Mouse (Mus musculus) spleen, embryonic (tissue): ENCODE measurements around the gene Ptrh2.

ENCODE experiments used
- CTCF ChIA-PET: fragments of 350-600 bp; sonication (Branson Sonifier 250); formaldehyde crosslinking; loops from one replicate; lab custom pipeline; 2022; lab: Charles Lee

Ptrh2 gene

GRCm38 (mm10) chr11:86667553-86667952, 16.2 kb upstream of the Ptrh2 start:
- CTCF ChIA-PET: interaction anchor here (0.6 kb wide), 1 partner anchor 456 kb away, joined by 4 read pairs; no protein-coding TSS in a partner anchor

GRCm38 (mm10) chr11:86668169-86668568, 15.6 kb upstream of the Ptrh2 start:
- CTCF ChIA-PET: no interaction called here

GRCm38 (mm10) chr11:86671041-86671675, 12.6 kb upstream of the Ptrh2 start:
- CTCF ChIA-PET: no interaction called here

DNA sequence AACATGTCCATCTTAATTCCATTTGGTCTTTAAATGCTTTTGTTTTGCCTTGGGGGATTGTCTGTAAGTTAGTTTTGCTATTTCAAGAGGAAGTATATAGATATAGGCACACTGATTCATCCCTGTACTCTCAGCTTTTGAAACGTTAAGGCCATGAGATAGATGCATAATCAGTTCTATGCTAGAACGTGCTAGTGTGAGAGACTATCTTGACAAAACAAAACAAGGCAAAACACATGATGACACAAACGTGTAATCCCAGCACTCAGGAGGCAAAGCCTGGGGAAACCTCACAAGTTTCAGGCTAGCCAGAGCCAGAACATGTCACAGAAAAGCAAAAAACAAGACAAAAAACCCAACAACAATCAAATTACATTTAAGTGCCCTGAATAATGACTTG, 11.0 kb upstream of the Ptrh2 start:
- CTCF ChIA-PET: no interaction called here

DNA sequence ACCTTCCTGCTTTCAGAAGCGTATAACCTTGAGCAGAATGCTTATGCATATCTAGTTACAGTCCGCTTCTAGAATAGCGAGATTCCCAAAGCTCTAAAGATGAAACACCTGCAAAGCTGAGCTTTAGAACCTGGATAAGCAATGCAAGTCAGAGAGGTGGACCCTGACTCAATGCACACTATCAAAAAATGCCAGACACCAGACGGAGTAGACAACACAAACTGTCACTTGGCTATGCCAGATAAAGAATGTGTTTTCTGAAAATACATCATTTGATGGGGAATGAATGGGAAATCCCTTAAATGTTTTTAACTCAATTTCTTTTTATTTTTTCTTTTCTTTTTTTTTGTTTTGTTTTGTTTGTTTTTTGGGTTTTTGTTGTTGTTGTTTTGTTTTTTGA, 8.3 kb upstream of the Ptrh2 start:
- CTCF ChIA-PET: no interaction called here

GRCm38 (mm10) chr11:86678957-86679356, 4.8 kb upstream of the Ptrh2 start:
- CTCF ChIA-PET: interaction anchor here (0.6 kb wide), 1 partner anchor 1334 kb away, joined by 3 read pairs; no protein-coding TSS in a partner anchor

- CTCF ChIA-PET: no interaction called here
Measured at GRCm38 (mm10) chr11:86680729-86681128, 3.1 kb upstream of the Ptrh2 start.

DNA sequence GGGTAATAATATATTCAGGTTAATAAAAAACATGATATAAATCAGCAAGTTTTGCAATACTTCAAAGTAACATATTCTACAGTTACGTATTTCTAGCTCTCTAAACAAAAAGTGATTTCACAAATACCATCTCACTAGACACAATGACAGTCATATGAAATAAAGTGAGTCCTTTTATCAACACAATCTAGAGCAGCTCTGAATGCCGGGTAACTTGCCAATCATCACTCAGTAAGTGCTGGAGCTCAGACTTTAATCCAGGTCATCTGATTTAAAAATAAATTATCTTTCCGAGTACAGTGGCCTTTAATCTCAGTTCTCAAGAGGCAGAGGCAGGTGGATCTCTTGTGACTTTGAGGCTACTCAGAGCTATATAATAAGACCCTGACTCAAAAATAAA, 2.4 kb upstream of the Ptrh2 start:
- CTCF ChIA-PET: interaction anchor here (0.6 kb wide), 1 partner anchor 195 kb away, joined by 14 read pairs; no protein-coding TSS in a partner anchor

GRCm38 (mm10) chr11:86682861-86683260, 924 bp upstream of the Ptrh2 start:
- CTCF ChIA-PET: interaction anchor here (0.6 to 0.7 kb wide), 4 partner anchors 17 to 218 kb away, joined by 3 to 9 read pairs (median 3); no protein-coding TSS in a partner anchor

- CTCF ChIA-PET: interaction anchor here (0.5 to 1.2 kb wide), 4 partner anchors 55 to 124 kb away, joined by 3 to 7 read pairs (median 4); no protein-coding TSS in a partner anchor
Measured at GRCm38 (mm10) chr11:86684126-86685012, 584 bp downstream of the Ptrh2 start.

DNA sequence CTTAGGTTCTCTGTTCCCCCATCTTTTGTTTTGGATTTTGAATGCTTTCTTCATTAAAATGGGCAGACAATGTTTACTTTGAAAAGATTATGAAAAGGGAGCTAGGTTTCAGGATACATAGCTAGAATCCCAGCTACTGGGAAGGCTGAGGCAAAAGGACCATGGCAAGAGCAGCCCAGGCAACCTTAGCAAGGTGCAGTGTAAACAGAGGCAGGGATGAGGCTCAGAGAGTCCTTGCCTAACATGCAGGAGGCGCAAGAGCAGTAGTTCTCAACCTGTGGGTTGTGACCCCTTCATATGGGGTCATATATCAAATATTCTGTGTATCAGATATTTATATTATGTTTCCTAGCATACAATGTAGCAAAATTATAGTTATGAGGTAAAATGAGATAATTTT, 1.6 kb downstream of the Ptrh2 start:
- CTCF ChIA-PET: interaction anchor here (0.5 to 0.6 kb wide), 2 partner anchors 55 to 114 kb away, joined by 6 to 9 read pairs; no protein-coding TSS in a partner anchor

DNA sequence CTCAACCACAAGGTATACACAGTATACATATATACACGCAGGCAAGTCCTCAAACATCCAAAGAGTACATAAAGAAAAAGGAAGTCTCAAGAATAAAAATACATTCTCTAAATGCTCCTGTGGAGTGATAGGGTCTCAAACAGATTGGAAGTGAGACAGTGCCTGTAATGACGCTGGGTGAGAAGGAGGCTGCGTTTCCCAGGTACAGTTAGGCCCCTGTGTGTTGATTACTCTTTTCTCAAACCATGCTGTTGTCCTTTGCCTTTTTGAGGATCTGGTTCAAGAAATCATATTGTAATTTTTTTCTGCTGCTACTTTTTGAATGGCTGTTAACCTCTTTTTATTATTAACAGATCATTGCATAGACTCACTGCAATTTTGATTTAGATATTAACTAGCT, 6.6 kb downstream of the Ptrh2 start:
- CTCF ChIA-PET: interaction anchor here (0.7 kb wide), 1 partner anchor 186 kb away, joined by 4 read pairs; no protein-coding TSS in a partner anchor

DNA sequence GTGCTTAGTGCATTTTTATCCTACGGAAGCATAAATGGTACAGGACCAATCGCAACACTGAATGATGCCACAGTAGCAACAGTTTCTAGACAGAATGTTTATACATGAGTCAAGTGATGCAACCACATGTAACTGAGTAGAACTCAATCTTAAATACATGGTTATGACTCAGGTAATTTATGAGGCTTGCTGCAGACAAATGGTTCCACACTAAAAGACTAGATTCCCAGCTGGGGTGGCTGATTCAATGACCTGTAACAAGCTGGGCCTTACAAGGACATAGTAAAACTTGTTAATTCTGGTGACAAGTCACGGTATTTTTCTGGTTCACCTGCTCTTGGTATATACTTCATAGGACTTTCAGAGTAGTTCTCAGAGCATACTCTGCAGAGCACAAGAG, 7.7 kb downstream of the Ptrh2 start:
- CTCF ChIA-PET: no interaction called here

DNA sequence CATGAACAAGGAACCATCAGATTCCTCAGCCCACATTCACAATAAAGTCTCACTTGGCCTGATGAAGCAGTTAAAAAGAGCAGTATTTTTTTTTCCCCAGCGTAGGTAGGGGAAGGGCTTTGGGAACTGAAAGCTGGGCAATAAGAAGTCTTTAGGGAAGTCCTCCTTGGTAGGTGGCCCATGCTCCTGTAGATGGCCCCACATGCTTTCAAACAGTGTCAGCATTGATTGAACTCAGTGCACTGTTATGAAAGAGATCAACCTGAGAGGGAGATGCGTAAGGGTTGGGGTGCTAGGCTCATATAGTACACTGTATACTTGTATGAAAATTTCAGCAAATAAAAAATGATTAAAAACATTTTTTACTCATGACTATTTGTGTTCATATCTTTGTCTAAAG, 8.2 kb downstream of the Ptrh2 start:
- CTCF ChIA-PET: interaction anchor here (0.6 kb wide), 1 partner anchor 39 kb away, joined by 3 read pairs; no protein-coding TSS in a partner anchor

- CTCF ChIA-PET: interaction anchor here (0.6 kb wide), 1 partner anchor 25 kb away, joined by 3 read pairs; no protein-coding TSS in a partner anchor
Measured at GRCm38 (mm10) chr11:86692546-86692945, 8.8 kb downstream of the Ptrh2 start.

GRCm38 (mm10) chr11:86695461-86695860, 11.7 kb downstream of the Ptrh2 start:
- CTCF ChIA-PET: interaction anchor here (0.7 kb wide), 1 partner anchor 92 kb away, joined by 11 read pairs; no protein-coding TSS in a partner anchor

DNA sequence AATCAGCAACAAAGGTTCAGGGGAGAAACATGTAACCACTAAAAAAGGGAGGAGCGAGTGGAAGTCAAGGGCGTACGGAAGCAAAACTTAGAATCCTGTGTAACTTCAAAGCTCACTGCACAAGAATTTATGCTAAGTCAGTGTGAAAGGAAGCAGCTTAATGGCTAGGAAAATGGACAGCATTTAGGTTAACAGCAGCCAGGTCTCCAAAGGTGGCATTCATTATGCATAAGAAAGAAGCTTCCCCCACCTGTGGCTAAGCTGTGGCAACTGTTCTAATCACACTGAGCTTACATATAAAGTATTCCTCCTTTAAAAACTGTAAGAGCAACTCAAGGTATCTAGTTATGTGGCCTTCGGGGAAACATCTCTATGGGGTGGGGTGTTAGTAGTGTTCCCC, 17.4 kb downstream of the Ptrh2 start:
- CTCF ChIA-PET: interaction anchor here (0.7 kb wide), 1 partner anchor 1349 kb away, joined by 3 read pairs; no protein-coding TSS in a partner anchor

DNA sequence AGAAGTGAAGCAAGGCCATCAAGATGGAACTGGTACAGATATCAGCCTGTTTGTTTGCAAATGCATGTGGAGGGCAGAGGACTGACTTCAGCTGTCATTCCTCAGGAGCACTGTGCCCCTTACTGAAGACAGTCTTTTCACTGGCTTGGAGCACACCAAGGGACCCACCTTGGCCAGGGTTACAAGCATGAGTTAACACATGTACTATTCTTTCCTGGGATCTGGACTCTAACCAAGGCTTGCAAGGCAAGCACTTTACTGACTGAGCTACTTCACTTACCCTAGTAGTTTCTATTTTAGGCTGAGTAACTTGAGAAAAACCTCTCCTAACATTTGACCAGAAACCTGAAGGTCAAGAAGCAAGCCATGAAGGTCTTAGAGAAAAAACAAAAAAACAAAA, 30.8 kb downstream of the Ptrh2 start:
- CTCF ChIA-PET: no interaction called here

GRCm38 (mm10) chr11:86717306-86718065, 33.7 kb downstream of the Ptrh2 start:
- CTCF ChIA-PET: interaction anchor here (0.7 kb wide), 1 partner anchor 25 kb away, joined by 3 read pairs; no protein-coding TSS in a partner anchor

GRCm38 (mm10) chr11:86718369-86718768, 34.6 kb downstream of the Ptrh2 start:
- CTCF ChIA-PET: interaction anchor here (0.6 kb wide), 1 partner anchor 22 kb away, joined by 16 read pairs; no protein-coding TSS in a partner anchor

- CTCF ChIA-PET: interaction anchor here (0.6 kb wide), 1 partner anchor 40 kb away, joined by 9 read pairs; no protein-coding TSS in a partner anchor
Measured at GRCm38 (mm10) chr11:86719390-86719789, 35.6 kb downstream of the Ptrh2 start.
